Mouse (Mus musculus): ENCODE results near the gene Rpl3l. TPM values are rescaled to one million over a fixed set of nuclear protein-coding genes. Genes with fewer than 3 reads are reported as not detected.

The Rpl3l gene
- polyA plus RNA-seq (2015; fragmentation: Nextera tagmentation; extraction: Ambion mirVana), result 0.10 and 0.19 TPM in 2 replicates

DNA sequence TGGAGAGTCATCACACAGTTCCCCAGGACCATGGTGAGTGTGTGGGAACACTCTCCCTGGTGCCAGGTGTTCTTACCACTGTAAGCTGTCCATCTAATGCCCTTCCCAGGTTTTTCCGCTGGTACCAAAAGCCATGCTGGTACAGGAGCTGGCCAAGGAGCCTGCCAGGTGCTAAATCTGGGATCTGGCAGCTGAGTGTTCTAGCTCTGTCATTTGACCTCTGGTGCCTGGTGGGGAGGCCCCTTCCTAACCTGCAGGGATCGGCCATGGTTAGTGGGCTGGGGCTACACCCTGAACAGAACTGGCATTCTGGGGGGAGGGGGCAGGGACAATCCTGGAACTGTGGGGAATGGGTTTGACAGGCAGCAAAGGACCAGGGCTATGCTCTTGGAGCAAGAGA, at the start of gene Rpl3l:
Rpl3l (plus strand) TSS at position 203 of the 400 bp plus-strand sequence.
- 80% methylated on average over 2 of the region's 2 CpGs for WGBS
- Histone ChIP-seq H3K27ac (replicated peaks) (no peak within 1 kb of the TSS), H3K27me3 (replicated peaks) (0 out of 2 replicates have a peak, but pooled peaks cover 4% of the 10 kb centered on the region), H3K4me3 (replicated peaks) (no peak within 1 kb of the TSS), H3K36me3 (peaks cover under 1% of the 10 kb centered on the region), H3K4me1 (peaks cover 15% of the 10 kb centered on the region), H3K9ac (replicated peaks) (no peak within 1 kb of the TSS), H3K4me2 (no peak within 1 kb of the TSS), H3K9me3 (replicated peaks) (no peaks in the 10 kb centered on the region)
- ATAC-seq (ENCODE audit: low FRiP score), result no peak

DNA sequence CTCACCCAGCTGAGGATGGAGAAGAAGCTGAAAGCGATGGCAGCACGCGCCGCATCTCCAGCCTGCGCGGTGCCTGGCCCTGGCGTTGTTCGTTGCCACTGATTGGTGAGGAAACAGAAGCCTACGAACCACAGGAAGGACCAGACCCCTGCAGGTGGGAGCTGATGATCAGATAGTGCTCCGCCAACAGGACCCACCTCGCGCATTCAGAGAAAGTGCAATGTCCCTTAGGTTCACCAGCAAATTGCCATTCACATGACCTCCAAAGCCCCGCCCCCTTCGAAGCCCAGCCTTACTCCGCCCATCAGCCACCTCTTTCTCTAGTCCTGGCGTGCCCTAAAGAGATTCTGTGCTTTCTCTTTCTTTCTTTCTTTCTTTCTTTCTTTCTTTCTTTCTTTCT, 41.1 kb upstream of the Rpl3l start:
- H3K4me2 ChIP-seq, result peak overlapping the region; percentile 21; the same call in 1 of the 2 replicates
- no peak for ATAC-seq (ENCODE audit: low FRiP score)

DNA sequence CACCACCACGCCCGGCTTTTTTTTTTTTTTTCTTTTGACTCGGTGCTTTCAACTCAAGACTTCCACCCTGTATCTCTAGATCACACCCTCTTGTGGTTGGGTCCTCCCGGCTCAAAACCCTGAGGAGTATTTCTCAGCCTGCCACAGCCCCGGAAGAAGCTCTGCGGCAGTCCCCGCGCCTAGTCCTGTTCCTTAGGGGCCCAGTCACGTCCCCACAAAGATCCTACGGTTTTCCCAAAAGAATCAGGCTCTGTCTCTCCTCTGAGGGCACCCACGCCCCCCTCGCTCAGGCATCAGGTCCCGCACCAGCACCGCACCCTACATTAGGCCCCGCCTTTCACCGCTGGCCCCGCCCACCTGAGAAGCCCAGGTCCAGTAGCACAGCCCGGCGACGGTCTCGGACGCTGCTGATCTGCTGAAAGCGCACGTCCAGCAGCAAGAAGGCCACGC, 40.4 kb upstream of the Rpl3l start:
- Histone ChIP-seq H3K27ac (replicated peaks) (no peak overlapping the region), H3K4me3 (replicated peaks) (peak overlapping the region; percentile 70), H3K4me2 (peak overlapping the region; percentile 64), H3K9ac (replicated peaks) (peak overlapping the region; percentile 35), H3K9me3 (replicated peaks) (no peaks in the 10 kb centered on the region), H3K36me3 (peaks cover 7% of the 10 kb centered on the region), H3K27me3 (replicated peaks) (peaks cover 19% of the 10 kb centered on the region), H3K4me1 (peaks cover 46% of the 10 kb centered on the region)
- 3% methylated on average over 24 of the region's 25 CpGs for WGBS
- ATAC-seq (ENCODE audit: low FRiP score), result no peak

More for the DNA sequence above, 41.1 kb upstream of the Rpl3l start:
- Histone ChIP-seq H3K36me3 (peaks cover 14% of the 10 kb centered on the region), H3K27me3 (replicated peaks) (peaks cover 19% of the 10 kb centered on the region), H3K4me3 (replicated peaks) (no peak overlapping the region), H3K4me1 (peaks cover 46% of the 10 kb centered on the region), H3K9ac (replicated peaks) (no peak overlapping the region), H3K27ac (replicated peaks) (no peak overlapping the region), H3K9me3 (replicated peaks) (no peaks in the 10 kb centered on the region)
- WGBS, result 32% methylated on average over 16 of the region's 16 CpGs

DNA sequence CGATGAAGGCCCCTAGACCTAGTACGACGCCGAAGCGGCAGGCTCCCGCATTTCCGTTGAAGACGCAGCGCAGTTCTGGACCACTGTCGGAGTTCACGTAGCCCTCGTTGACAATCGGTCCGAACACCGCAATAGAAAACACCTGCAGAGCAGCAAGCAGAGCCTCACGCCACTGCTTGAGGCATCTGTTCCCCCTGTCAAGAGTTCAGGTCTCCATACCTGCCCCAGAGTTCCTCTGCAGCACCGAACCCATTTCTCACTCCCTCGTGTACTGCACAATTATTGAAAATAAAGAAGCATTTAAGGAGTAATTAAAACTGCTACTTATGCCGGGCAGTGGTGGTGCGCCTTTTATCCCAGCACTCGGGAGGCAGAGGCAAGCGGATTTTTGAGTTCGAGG, 40.0 kb upstream of the Rpl3l start:
- Histone ChIP-seq H3K9ac (replicated peaks) (peak overlapping the region; percentile 35), H3K27me3 (replicated peaks) (peaks cover 19% of the 10 kb centered on the region), H3K4me2 (peak overlapping the region; percentile 64), H3K9me3 (replicated peaks) (no peaks in the 10 kb centered on the region), H3K36me3 (peaks cover 7% of the 10 kb centered on the region), H3K4me1 (peaks cover 48% of the 10 kb centered on the region), H3K4me3 (replicated peaks) (peak overlapping the region; percentile 70), H3K27ac (replicated peaks) (no peak overlapping the region)
- no peak for ATAC-seq (ENCODE audit: low FRiP score)
- 20% methylated on average over 23 of the region's 23 CpGs for WGBS

DNA sequence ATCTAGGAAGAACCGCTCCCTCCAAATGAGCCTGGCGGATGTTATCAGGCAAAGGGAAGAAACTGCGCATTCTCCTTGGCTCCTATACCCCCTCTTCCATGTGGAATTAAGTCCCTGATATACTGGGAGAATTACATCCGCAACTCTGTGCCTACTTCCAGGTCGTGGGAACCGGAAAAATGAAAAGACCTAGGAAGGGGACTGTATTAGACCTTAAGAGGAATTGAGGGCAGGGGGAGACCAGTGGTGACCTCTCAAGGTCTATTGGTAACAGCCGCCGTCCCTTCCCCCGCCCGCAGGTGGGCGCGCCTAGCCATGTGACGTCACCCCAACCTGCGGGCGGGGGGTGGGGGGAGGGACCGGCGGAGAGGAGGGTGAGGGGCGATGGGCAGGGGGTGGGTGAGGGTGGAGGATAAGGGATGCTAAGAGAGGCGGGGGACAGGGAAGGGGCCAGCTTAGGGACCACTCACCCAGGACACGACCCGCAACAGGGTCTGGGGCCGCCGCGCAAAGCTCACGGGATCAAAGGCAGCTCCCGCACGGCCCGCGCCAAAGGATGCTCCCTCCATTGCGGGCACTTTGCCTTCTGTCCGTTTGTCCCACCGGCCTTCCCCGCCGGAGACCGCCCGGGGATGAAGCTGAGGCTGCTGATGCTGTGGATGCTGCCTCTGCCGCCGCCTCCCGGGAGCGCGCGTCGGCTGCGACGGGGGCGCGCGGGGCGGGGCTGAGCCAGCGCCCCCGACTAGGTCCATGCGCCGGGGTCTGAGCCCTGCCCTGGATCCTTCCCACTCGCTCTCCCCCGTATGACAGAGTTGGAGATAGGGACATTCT, 38.2 kb upstream of the Rpl3l start, which contains the start of gene Syngr3:
Syngr3 (minus strand) TSS at position 705 of the 831 bp plus-strand sequence.
- Histone ChIP-seq H3K4me3 (replicated peaks) (peak within 1 kb of the TSS; percentile 70), H3K27me3 (replicated peaks) (peaks cover 19% of the 10 kb centered on the region), H3K36me3 (peaks cover 13% of the 10 kb centered on the region), H3K4me1 (peaks cover 58% of the 10 kb centered on the region), H3K4me2 (peak within 1 kb of the TSS; percentile 64), H3K9me3 (replicated peaks) (no peaks in the 10 kb centered on the region), H3K27ac (replicated peaks) (peak within 1 kb of the TSS; percentile 93), H3K9ac (replicated peaks) (peak within 1 kb of the TSS; percentile 86)
- peak; percentile 77 for ATAC-seq (ENCODE audit: low FRiP score)
- WGBS, result under 1% methylated on average over 49 of the region's 55 CpGs

DNA sequence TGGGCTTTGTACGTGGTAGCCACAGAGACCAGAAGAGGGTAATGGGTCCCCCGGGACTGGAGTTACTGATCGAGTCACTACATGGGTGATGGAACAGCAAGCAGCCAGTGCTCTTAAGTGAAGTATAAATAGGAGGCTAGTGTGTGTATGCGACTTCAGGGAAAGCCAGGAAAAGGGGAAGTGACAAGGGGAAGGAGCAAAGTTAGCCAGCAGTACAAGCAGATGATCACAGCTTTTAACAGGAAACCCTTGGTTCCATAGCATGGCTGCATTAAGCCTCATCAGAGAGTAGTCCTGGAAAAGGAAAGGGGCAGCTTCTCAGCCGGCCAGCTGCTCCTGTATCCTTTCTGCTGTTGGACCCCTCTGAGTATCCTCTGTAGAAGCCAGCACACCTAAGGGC, 35.2 kb upstream of the Rpl3l start:
- Histone ChIP-seq H3K4me1 (peaks cover 67% of the 10 kb centered on the region), H3K27ac (replicated peaks) (no peak overlapping the region), H3K4me3 (replicated peaks) (no peak overlapping the region), H3K4me2 (no peak overlapping the region), H3K27me3 (replicated peaks) (peaks cover 16% of the 10 kb centered on the region), H3K9ac (replicated peaks) (no peak overlapping the region), H3K36me3 (peaks cover 10% of the 10 kb centered on the region), H3K9me3 (replicated peaks) (no peaks in the 10 kb centered on the region)
- no peak for ATAC-seq (ENCODE audit: low FRiP score)
- 77% methylated on average over 5 of the region's 5 CpGs for WGBS

DNA sequence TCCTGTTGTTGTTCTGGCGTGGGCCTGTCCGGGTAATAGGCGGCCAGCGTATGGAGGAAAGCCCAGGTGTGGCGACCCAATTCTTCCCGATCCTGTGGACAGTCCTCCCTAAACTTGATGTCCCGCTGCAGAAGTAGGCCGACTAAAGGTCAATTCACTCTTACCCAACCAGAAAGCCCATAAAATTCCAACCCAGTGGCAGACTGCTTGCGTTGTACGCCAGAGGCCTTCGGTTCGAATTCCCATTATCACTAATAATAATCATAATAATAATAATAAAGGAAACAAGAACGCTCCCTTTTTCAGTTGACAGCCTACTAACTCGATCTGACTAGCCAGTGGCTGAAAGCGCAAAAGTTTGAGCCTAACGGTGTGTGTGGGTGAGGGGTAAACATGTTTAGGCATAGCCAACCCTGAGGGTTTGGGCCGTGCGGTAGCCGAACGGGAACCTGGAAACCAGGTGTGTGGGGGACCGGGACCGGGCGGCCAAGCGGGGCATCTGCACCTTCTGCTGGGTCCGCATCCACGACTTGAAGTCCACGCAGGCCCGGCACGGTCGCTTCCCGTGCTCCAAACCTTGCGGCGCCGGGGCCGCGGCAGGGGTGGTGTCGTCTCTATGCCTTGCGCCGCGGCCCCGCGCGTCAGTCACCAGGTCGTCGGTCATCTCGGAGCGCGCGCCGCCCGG, 32.2 kb upstream of the Rpl3l start:
- peaks cover 48% of the 10 kb centered on the region for H3K4me1 ChIP-seq
- 6% methylated on average over 47 of the region's 51 CpGs for WGBS
- 0 out of 2 replicates have a peak, but pooled peaks cover 4% of the 10 kb centered on the region for H3K27me3 ChIP-seq (replicated peaks)
- peaks cover 23% of the 10 kb centered on the region for H3K36me3 ChIP-seq
- H3K4me2 ChIP-seq, result peak overlapping the region; percentile 76
- H3K9ac ChIP-seq (replicated peaks), result peak overlapping the region; percentile 84
- H3K27ac ChIP-seq (replicated peaks), result peak overlapping the region; percentile 93
- H3K4me3 ChIP-seq (replicated peaks), result peak overlapping the region; percentile 60
- H3K9me3 ChIP-seq (replicated peaks), result no peaks in the 10 kb centered on the region
- ATAC-seq (ENCODE audit: low FRiP score), result peak; percentile 45

DNA sequence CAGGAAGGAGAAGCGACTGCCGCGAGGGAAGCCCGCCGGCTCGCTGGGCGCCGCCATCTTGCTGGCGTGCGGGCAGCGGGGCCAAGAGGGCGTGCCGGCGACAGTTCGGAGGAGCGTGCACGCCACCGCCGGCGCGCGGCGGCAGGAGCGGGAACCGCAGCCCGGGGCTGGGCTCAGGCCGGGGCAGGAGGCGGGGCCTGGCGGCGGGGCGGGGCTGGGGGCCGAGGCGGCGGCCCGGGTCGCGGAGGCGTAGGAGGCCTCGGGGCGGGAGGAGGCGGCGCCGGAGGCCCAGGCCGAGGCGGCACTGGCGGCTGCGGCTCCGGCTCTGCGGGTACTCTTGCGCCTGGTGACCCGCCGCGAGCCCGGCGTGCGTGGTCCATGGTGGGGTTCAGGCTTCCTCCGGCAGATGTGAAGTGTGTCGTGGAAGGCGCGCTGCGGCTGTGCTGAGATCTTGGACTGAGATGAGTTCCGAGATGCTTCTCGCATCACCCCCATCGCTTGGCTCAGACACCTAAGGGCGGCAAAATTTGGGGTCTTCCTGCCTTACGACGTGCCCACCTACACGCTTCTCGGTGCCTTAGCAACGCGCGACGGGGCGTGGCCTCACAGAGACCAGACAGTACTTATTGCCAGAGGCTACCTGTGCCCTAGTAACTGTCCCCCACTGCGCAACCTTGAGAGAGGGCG, 31.5 kb upstream of the Rpl3l start, which contains the start of the genes Gfer and Noxo1:
Gfer (minus strand) TSS at position 146 of the 687 bp plus-strand sequence.
Noxo1 (plus strand) TSS at position 224 of the 687 bp plus-strand sequence.
- Histone ChIP-seq H3K27me3 (replicated peaks) (no peaks in the 10 kb centered on the region), H3K36me3 (peaks cover 30% of the 10 kb centered on the region), H3K9me3 (replicated peaks) (no peaks in the 10 kb centered on the region), H3K27ac (replicated peaks) (peak within 1 kb of the TSS; percentile 93), H3K4me1 (peaks cover 41% of the 10 kb centered on the region), H3K4me2 (peak within 1 kb of the TSS; percentile 76), H3K4me3 (replicated peaks) (peak within 1 kb of the TSS; percentile 60), H3K9ac (replicated peaks) (peak within 1 kb of the TSS; percentile 84)
- WGBS, result under 1% methylated on average over 65 of the region's 76 CpGs
- peak; percentile 93 for ATAC-seq (ENCODE audit: low FRiP score)

DNA sequence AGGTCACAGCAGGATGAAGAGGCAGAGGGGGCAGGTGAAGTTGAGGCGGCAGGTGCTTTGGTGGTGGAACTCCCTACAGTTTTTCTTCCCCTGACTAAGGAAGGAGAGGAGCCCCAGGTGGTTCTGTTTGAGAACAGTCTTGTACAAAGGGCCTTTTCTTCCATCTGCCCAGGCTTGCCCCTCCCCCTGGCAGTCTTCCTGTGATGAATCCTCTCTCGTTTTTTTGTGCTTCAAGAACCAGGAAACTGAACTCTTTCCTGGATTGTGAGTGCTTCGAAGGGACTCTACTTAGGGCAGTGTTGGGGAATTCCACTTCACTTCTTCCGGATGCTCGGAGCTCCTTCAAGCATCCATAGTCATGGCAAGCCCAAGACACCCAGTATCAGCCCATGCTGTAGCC, 29.6 kb upstream of the Rpl3l start:
- H3K4me3 ChIP-seq (replicated peaks), result no peak overlapping the region
- no peak overlapping the region for H3K27ac ChIP-seq (replicated peaks)
- WGBS, result 22% methylated on average over 5 of the region's 5 CpGs
- no peaks in the 10 kb centered on the region for H3K9me3 ChIP-seq (replicated peaks)
- ATAC-seq (ENCODE audit: low FRiP score), result no peak
- peaks cover 40% of the 10 kb centered on the region for H3K36me3 ChIP-seq
- no peak overlapping the region for H3K9ac ChIP-seq (replicated peaks)
- H3K4me1 ChIP-seq, result peaks cover 36% of the 10 kb centered on the region
- no peak overlapping the region for H3K4me2 ChIP-seq
- H3K27me3 ChIP-seq (replicated peaks), result no peaks in the 10 kb centered on the region

DNA sequence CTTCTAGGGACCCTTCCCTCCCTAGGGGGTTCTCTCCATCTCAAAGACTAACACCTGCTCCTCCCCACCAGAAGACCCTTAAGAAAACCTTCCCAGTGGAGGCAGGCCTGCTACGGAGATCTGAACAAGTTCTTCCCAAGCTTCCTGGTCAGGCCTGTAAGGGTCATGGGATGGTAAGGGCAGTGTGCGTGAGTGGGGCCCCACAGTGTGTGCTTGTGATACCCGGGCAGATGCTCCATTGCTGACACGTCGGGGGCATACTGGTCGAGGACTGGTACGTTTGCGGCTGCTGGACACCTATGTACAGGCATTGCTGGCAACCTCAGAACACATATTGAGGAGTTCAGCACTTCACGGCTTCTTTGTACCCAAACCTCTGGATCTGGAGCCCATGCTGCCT, 28.9 kb upstream of the Rpl3l start:
- no peak overlapping the region for H3K4me2 ChIP-seq
- H3K27me3 ChIP-seq (replicated peaks), result no peaks in the 10 kb centered on the region
- H3K27ac ChIP-seq (replicated peaks), result no peak overlapping the region
- no peak overlapping the region for H3K9ac ChIP-seq (replicated peaks)
- H3K9me3 ChIP-seq (replicated peaks), result no peaks in the 10 kb centered on the region
- WGBS, result 69% methylated on average over 9 of the region's 9 CpGs
- ATAC-seq (ENCODE audit: low FRiP score), result no peak
- peaks cover 32% of the 10 kb centered on the region for H3K4me1 ChIP-seq
- H3K36me3 ChIP-seq, result peaks cover 40% of the 10 kb centered on the region
- H3K4me3 ChIP-seq (replicated peaks), result no peak overlapping the region

DNA sequence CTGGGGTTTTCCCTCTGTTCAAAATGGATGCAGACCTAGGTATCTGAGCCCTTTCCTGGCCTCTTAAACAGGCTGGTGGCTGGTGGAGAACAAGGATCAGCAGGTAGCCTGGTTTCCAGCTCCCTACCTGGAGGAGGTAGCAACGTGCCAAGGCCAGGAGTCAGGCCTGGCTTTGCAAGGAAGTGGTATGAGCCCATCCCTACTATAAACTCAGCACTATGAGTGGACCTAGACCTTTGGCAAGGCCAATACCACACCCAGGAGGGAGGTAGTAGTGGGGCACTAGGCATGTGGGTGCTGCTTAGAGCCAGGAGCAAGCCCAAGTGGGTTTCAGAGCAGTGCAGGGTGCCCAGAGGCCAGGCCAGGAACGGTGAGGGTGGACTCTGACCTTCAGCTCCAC, 28.1 kb upstream of the Rpl3l start:
- WGBS, result 89% methylated on average over 2 of the region's 2 CpGs
- no peaks in the 10 kb centered on the region for H3K27me3 ChIP-seq (replicated peaks)
- no peak overlapping the region for H3K4me2 ChIP-seq
- no peak overlapping the region for H3K27ac ChIP-seq (replicated peaks)
- H3K4me1 ChIP-seq, result peaks cover 27% of the 10 kb centered on the region
- H3K36me3 ChIP-seq, result peaks cover 48% of the 10 kb centered on the region
- ATAC-seq (ENCODE audit: low FRiP score), result no peak
- no peaks in the 10 kb centered on the region for H3K9me3 ChIP-seq (replicated peaks)
- H3K4me3 ChIP-seq (replicated peaks), result no peak overlapping the region
- no peak overlapping the region for H3K9ac ChIP-seq (replicated peaks)

Data from neural tube, embryonic 15.5 days (tissue).